Mouse (Mus musculus) E14TG2a.4 (cell line): Measurements from ENCODE around the gene 1700034J05Rik.

Experiments used
- CTCF ChIP-seq: conservative IDR thresholded peaks from 2 replicates; pipeline ENCODE4 v1.5.1; 2014; ENCODE audit warnings: low read length
- POU5F1 ChIP-seq: IDR thresholded peaks from 2 replicates; pipeline ENCODE4 v1.6.1; 2014; ENCODE audit warnings: low read length, borderline replicate concordance

DNA sequence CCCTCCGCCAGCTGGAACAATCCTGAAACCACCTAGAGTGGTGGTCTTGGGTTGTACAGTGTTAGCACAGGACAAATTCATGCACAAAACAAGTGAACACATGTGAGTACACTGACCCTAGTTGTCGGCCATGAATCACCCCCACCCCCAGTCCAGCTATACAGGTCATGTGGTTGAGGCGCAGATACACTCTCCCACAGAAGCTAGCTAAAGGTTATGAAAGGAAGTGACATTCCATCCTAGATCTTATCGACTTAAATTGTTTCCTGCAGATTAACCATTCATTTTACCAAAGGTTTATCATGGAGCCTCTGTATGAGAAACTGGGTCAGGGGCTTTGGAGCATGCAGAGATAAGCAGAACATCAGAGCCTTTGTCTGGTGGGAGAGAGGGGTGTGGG is 7.0 kb downstream of the 1700034J05Rik start:
- no peak for TF ChIP-seq POU5F1
- TF ChIP-seq CTCF, result no peak
